Mouse (Mus musculus): ENCODE results near the gene Onecut1. TPM values are rescaled to one million over a fixed set of nuclear protein-coding genes. Genes with fewer than 3 reads are reported as not detected.

Onecut1 gene
- polyA plus RNA-seq, 1 experiment from 2014 or later, result 9.1 TPM

GRCm38 (mm10) chr9:74849195-74849978 lies 12.3 kb upstream of the Onecut1 start:
- H3K9ac ChIP-seq (replicated peaks; ENCODE audit: low read length), result peak overlapping the region; percentile 57
- peaks cover 72% of the 10 kb centered on the region for H3K27me3 ChIP-seq (ENCODE audit: control insufficient read depth, insufficient read depth, low read length)
- no peaks in the 10 kb centered on the region for H3K9me3 ChIP-seq (ENCODE audit: control insufficient read depth, low read length)
- peak overlapping the region; percentile 78 for H3K27ac ChIP-seq (replicated peaks; ENCODE audit: low read depth, low read length)
- peaks cover 13% of the 10 kb centered on the region for H3K4me1 ChIP-seq (ENCODE audit: control insufficient read depth, insufficient read depth, low read length)
- peak overlapping the region; percentile 43 for H3K4me3 ChIP-seq (replicated peaks; ENCODE audit: low read depth, low read length)
- peak overlapping the region; percentile 87 for H3K4me2 ChIP-seq (ENCODE audit: low read length)
- DNase-seq, result peak; percentile 76
- no peaks in the 10 kb centered on the region for H3K36me3 ChIP-seq (ENCODE audit: control insufficient read depth, insufficient read depth, low read length)
- peak; percentile 57 for ATAC-seq (ENCODE audit: low FRiP score, low TSS enrichment)
- WGBS, result under 1% methylated on average over 59 of the region's 63 CpGs

GRCm38 (mm10) chr9:74849979-74850780 lies 11.5 kb upstream of the Onecut1 start:
- H3K9ac ChIP-seq (replicated peaks; ENCODE audit: low read length), result no peak overlapping the region

GRCm38 (mm10) chr9:74850781-74851145 lies 11.0 kb upstream of the Onecut1 start:
- Histone ChIP-seq H3K36me3 (ENCODE audit: control insufficient read depth, insufficient read depth, low read length) (no peaks in the 10 kb centered on the region), H3K27ac (replicated peaks; ENCODE audit: low read depth, low read length) (peak overlapping the region; percentile 52; the same call in 1 of the 2 replicates), H3K27me3 (ENCODE audit: control insufficient read depth, insufficient read depth, low read length) (peaks cover 79% of the 10 kb centered on the region), H3K9ac (replicated peaks; ENCODE audit: low read length) (0 out of 2 replicates have a peak overlapping the region, but pooled peaks have one; percentile 9), H3K9me3 (ENCODE audit: control insufficient read depth, low read length) (no peaks in the 10 kb centered on the region), H3K4me3 (replicated peaks; ENCODE audit: low read depth, low read length) (no peak overlapping the region), H3K4me2 (ENCODE audit: low read length) (peak overlapping the region; percentile 87), H3K4me1 (ENCODE audit: control insufficient read depth, insufficient read depth, low read length) (peaks cover 13% of the 10 kb centered on the region)
- 4% methylated on average over 5 of the region's 5 CpGs for WGBS
- ATAC-seq (ENCODE audit: low FRiP score, low TSS enrichment) (no peak), DNase-seq (peak; percentile 26)

More at GRCm38 (mm10) chr9:74849979-74850780, 11.5 kb upstream of the Onecut1 start:
- Histone ChIP-seq H3K4me3 (replicated peaks; ENCODE audit: low read depth, low read length) (peak overlapping the region; percentile 43), H3K27ac (replicated peaks; ENCODE audit: low read depth, low read length) (no peak overlapping the region), H3K27me3 (ENCODE audit: control insufficient read depth, insufficient read depth, low read length) (peaks cover 76% of the 10 kb centered on the region), H3K9me3 (ENCODE audit: control insufficient read depth, low read length) (no peaks in the 10 kb centered on the region), H3K4me1 (ENCODE audit: control insufficient read depth, insufficient read depth, low read length) (peaks cover 13% of the 10 kb centered on the region), H3K4me2 (ENCODE audit: low read length) (peak overlapping the region; percentile 87), H3K36me3 (ENCODE audit: control insufficient read depth, insufficient read depth, low read length) (no peaks in the 10 kb centered on the region)
- DNase-seq (peak; percentile 55), ATAC-seq (ENCODE audit: low FRiP score, low TSS enrichment) (no peak)
- WGBS, result 4% methylated on average over 12 of the region's 12 CpGs

GRCm38 (mm10) chr9:74851601-74852000 lies 10.1 kb upstream of the Onecut1 start:
- peak overlapping the region; percentile 87 for H3K4me2 ChIP-seq (ENCODE audit: low read length)
- peak overlapping the region; percentile 10; the same call in 1 of the 2 replicates for H3K4me3 ChIP-seq (replicated peaks; ENCODE audit: low read depth, low read length)

GRCm38 (mm10) chr9:74852361-74852760 lies 9.4 kb upstream of the Onecut1 start:
- Histone ChIP-seq H3K9ac (replicated peaks; ENCODE audit: low read length) (no peak overlapping the region), H3K4me3 (replicated peaks; ENCODE audit: low read depth, low read length) (no peak overlapping the region), H3K4me2 (ENCODE audit: low read length) (peak overlapping the region; percentile 25), H3K9me3 (ENCODE audit: control insufficient read depth, low read length) (no peaks in the 10 kb centered on the region), H3K36me3 (ENCODE audit: control insufficient read depth, insufficient read depth, low read length) (no peaks in the 10 kb centered on the region), H3K4me1 (ENCODE audit: control insufficient read depth, insufficient read depth, low read length) (peaks cover 12% of the 10 kb centered on the region), H3K27ac (replicated peaks; ENCODE audit: low read depth, low read length) (no peak overlapping the region), H3K27me3 (ENCODE audit: control insufficient read depth, insufficient read depth, low read length) (peaks cover 79% of the 10 kb centered on the region)
- DNase-seq, result no peak
- ATAC-seq (ENCODE audit: low FRiP score, low TSS enrichment), result no peak
- 2% methylated on average over 4 of the region's 4 CpGs for WGBS

More at GRCm38 (mm10) chr9:74851601-74852000, 10.1 kb upstream of the Onecut1 start:
- 4% methylated on average over 5 of the region's 5 CpGs for WGBS
- H3K9ac ChIP-seq (replicated peaks; ENCODE audit: low read length), result no peak overlapping the region
- H3K27ac ChIP-seq (replicated peaks; ENCODE audit: low read depth, low read length), result peak overlapping the region; percentile 52
- ATAC-seq (ENCODE audit: low FRiP score, low TSS enrichment) (no peak), DNase-seq (no peak)
- H3K9me3 ChIP-seq (ENCODE audit: control insufficient read depth, low read length), result no peaks in the 10 kb centered on the region
- H3K4me1 ChIP-seq (ENCODE audit: control insufficient read depth, insufficient read depth, low read length), result peaks cover 13% of the 10 kb centered on the region
- H3K27me3 ChIP-seq (ENCODE audit: control insufficient read depth, insufficient read depth, low read length), result peaks cover 80% of the 10 kb centered on the region
- H3K36me3 ChIP-seq (ENCODE audit: control insufficient read depth, insufficient read depth, low read length), result no peaks in the 10 kb centered on the region

GRCm38 (mm10) chr9:74853191-74854072 lies 8.3 kb upstream of the Onecut1 start:
- DNase-seq, result peak; percentile 31
- Histone ChIP-seq H3K9ac (replicated peaks; ENCODE audit: low read length) (no peak overlapping the region; the same call in 1 of the 2 replicates), H3K4me3 (replicated peaks; ENCODE audit: low read depth, low read length) (peak overlapping the region; percentile 12), H3K4me2 (ENCODE audit: low read length) (peak overlapping the region; percentile 37), H3K36me3 (ENCODE audit: control insufficient read depth, insufficient read depth, low read length) (no peaks in the 10 kb centered on the region), H3K27ac (replicated peaks; ENCODE audit: low read depth, low read length) (peak overlapping the region; percentile 37; the same call in 1 of the 2 replicates), H3K4me1 (ENCODE audit: control insufficient read depth, insufficient read depth, low read length) (peaks cover 10% of the 10 kb centered on the region), H3K27me3 (ENCODE audit: control insufficient read depth, insufficient read depth, low read length) (peaks cover 86% of the 10 kb centered on the region), H3K9me3 (ENCODE audit: control insufficient read depth, low read length) (no peaks in the 10 kb centered on the region)
- WGBS, result 1% methylated on average over 28 of the region's 28 CpGs
- no peak for ATAC-seq (ENCODE audit: low FRiP score, low TSS enrichment)

- 1% methylated on average over 25 of the region's 25 CpGs for WGBS
- ATAC-seq (ENCODE audit: low FRiP score, low TSS enrichment), result peak; percentile 27; the same call in 1 of the 2 replicates
- Histone ChIP-seq H3K4me1 (ENCODE audit: control insufficient read depth, insufficient read depth, low read length) (peaks cover 5% of the 10 kb centered on the region; the same call in 1 of the 2 replicates), H3K9ac (replicated peaks; ENCODE audit: low read length) (peak overlapping the region; percentile 26; the same call in 1 of the 2 replicates), H3K9me3 (ENCODE audit: control insufficient read depth, low read length) (no peaks in the 10 kb centered on the region), H3K27ac (replicated peaks; ENCODE audit: low read depth, low read length) (peak overlapping the region; percentile 37; the same call in 1 of the 2 replicates), H3K4me3 (replicated peaks; ENCODE audit: low read depth, low read length) (peak overlapping the region; percentile 12), H3K36me3 (ENCODE audit: control insufficient read depth, insufficient read depth, low read length) (no peaks in the 10 kb centered on the region), H3K27me3 (ENCODE audit: control insufficient read depth, insufficient read depth, low read length) (peaks cover 88% of the 10 kb centered on the region), H3K4me2 (ENCODE audit: low read length) (peak overlapping the region; percentile 37)
- DNase-seq, result peak; percentile 28
Measured at GRCm38 (mm10) chr9:74854073-74854591, 7.6 kb upstream of the Onecut1 start.

Data from midbrain, embryonic 14.5 days (tissue).